Mouse (Mus musculus): Measurements from ENCODE around the gene Chrnd. TPM values are rescaled to one million over a fixed set of nuclear protein-coding genes. Genes with fewer than 3 reads are reported as not detected.

Chrnd gene
- polyA plus RNA-seq, 1 experiment from 2014 or later: 0.26 TPM

DNA sequence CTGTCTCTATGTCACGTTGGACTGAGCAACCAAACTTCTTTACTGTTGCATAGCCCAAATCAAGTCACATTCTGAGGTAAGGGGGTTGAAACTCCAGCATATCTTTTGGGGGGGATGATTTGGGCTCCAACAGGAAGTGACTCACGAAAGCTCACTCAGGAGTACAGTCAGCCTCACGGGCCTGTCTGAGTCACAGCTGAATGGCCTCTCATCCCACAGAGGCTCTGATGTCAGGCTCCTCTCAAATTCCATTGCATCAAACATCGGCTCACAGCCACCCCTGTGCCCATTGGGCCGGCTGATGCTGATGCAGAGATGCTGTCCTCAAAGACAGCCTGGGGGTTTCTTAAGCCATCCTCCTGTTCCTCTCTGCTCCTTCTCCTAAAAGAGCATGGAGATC lies 9.5 kb upstream of the Chrnd start:
- ATAC-seq (ENCODE audit: low read depth): no peak
- peaks cover 3% of the 10 kb centered on the region; the same call in 1 of the 2 replicates for H3K4me1 ChIP-seq (replicated peaks; ENCODE audit: control insufficient read depth, insufficient read depth, low read length)
- no peaks in the 10 kb centered on the region for H3K9me3 ChIP-seq (ENCODE audit: control insufficient read depth, low read length)
- peaks cover 22% of the 10 kb centered on the region for H3K27me3 ChIP-seq (ENCODE audit: control insufficient read depth, insufficient read depth, low read depth, low read length)
- H3K27ac ChIP-seq (ENCODE audit: low read length): no peak overlapping the region
- no peaks in the 10 kb centered on the region for H3K36me3 ChIP-seq (ENCODE audit: control insufficient read depth, insufficient read depth, low read length)
- no peak overlapping the region for H3K4me2 ChIP-seq (ENCODE audit: low read depth, low read length)
- no peak overlapping the region for H3K4me3 ChIP-seq (ENCODE audit: low read length)
- 38% methylated on average over 5 of the region's 5 CpGs for WGBS
- no peak overlapping the region for H3K9ac ChIP-seq (ENCODE audit: low read length)

DNA sequence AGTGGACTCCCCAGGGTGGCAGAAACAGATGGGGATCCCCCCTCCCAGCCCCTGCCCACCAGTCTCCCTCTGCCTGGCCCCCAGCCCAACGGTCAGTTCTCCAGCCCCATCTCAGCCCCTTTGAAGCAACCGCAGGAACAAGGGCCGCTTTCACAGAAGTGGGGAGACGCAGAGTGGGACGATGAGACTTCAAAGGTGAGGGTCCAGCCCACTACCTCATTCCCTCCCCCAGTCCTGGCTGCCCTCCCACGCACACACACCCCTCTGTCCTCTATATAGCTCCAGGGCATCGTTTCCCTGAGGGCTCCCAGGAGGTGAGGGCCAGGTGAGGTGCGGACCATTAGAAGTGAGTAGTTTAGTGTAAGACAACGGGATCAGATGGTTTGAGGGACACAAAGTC lies 7.4 kb upstream of the Chrnd start, which contains the start of gene Prss56:
Gene Prss56 (plus strand): TSS at position 301 of the 400 bp plus-strand sequence.
- Histone ChIP-seq H3K9me3 (ENCODE audit: control insufficient read depth, low read length) (no peaks in the 10 kb centered on the region), H3K4me2 (ENCODE audit: low read depth, low read length) (no peak within 1 kb of the TSS), H3K4me3 (ENCODE audit: low read length) (no peak within 1 kb of the TSS), H3K4me1 (replicated peaks; ENCODE audit: control insufficient read depth, insufficient read depth, low read length) (peaks cover 3% of the 10 kb centered on the region; the same call in 1 of the 2 replicates), H3K36me3 (ENCODE audit: control insufficient read depth, insufficient read depth, low read length) (no peaks in the 10 kb centered on the region), H3K27ac (ENCODE audit: low read length) (no peak within 1 kb of the TSS), H3K9ac (ENCODE audit: low read length) (no peak within 1 kb of the TSS), H3K27me3 (ENCODE audit: control insufficient read depth, insufficient read depth, low read depth, low read length) (peaks cover 36% of the 10 kb centered on the region)
- ATAC-seq (ENCODE audit: low read depth): no peak
- 52% methylated on average over 9 of the region's 9 CpGs for WGBS

DNA sequence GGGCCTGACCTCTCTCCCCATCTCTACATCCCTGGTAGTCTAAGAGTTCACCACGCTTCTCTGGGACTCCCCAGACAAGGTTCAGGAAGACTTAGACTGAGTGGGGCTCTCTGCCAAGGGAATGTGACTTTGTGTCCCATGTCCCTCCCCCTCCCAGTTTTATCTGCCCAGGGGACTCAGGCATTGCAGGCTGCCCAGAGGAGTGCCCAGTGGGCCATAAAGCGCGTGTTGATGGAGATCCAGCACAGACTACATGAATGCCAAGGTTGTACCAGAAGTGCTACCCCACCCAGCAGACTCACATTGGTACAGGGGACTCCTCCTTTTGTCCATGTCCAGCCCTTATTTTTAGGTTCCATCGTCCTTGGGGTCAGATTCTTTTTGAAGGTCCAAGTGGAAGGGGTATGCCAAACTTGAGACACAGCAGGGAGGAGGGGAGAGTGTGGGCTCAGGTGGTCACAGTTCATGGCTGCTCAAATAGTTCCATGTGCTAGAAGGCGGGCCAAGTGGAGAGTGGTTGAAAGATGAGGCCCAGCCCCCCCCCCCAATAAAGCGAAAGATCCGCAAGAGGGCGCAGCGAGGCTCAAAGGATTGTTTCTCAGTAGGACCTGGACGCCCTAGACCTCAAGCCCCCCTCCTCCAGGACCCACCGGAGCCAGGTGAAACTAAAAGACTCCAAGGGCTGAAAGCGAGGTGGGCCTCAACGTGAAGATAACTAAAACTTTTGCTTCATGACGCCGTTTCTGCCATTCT lies 6.2 kb upstream of the Chrnd start:
- Histone ChIP-seq H3K4me1 (replicated peaks; ENCODE audit: control insufficient read depth, insufficient read depth, low read length) (peaks cover 3% of the 10 kb centered on the region; the same call in 1 of the 2 replicates), H3K9me3 (ENCODE audit: control insufficient read depth, low read length) (no peaks in the 10 kb centered on the region), H3K4me2 (ENCODE audit: low read depth, low read length) (peak overlapping the region; percentile 30; the same call in 1 of the 2 replicates), H3K36me3 (ENCODE audit: control insufficient read depth, insufficient read depth, low read length) (no peaks in the 10 kb centered on the region), H3K4me3 (ENCODE audit: low read length) (no peak overlapping the region), H3K9ac (ENCODE audit: low read length) (no peak overlapping the region), H3K27ac (ENCODE audit: low read length) (no peak overlapping the region), H3K27me3 (ENCODE audit: control insufficient read depth, insufficient read depth, low read depth, low read length) (peaks cover 36% of the 10 kb centered on the region)
- ATAC-seq (ENCODE audit: low read depth): no peak
- whole genome bisulfite sequencing: 30% methylated on average over 15 of the region's 15 CpGs

DNA sequence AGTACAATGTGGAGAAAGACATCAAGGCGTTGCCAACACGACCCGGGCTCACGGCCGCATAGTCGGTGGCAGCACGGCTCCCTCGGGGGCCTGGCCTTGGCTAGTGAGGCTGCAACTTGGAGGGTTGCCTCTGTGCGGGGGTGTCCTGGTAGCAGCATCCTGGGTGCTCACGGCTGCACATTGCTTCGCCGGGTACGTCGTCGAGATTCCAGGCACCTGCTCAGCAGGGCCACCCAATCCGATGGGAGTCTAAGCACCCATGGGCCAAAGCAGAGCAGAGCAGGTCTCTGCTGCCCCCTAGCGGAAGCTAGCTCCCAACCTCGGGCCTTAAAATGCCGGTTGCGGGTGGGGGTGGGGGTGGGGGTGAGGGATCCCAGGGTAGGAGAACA lies 5.7 kb upstream of the Chrnd start:
- H3K4me3 ChIP-seq (ENCODE audit: low read length): no peak overlapping the region
- H3K9me3 ChIP-seq (ENCODE audit: control insufficient read depth, low read length): no peaks in the 10 kb centered on the region
- peaks cover 36% of the 10 kb centered on the region for H3K27me3 ChIP-seq (ENCODE audit: control insufficient read depth, insufficient read depth, low read depth, low read length)
- H3K4me1 ChIP-seq (replicated peaks; ENCODE audit: control insufficient read depth, insufficient read depth, low read length): peaks cover 3% of the 10 kb centered on the region; the same call in 1 of the 2 replicates
- ATAC-seq (ENCODE audit: low read depth): no peak
- no peaks in the 10 kb centered on the region for H3K36me3 ChIP-seq (ENCODE audit: control insufficient read depth, insufficient read depth, low read length)
- peak overlapping the region; percentile 30; the same call in 1 of the 2 replicates for H3K4me2 ChIP-seq (ENCODE audit: low read depth, low read length)
- H3K27ac ChIP-seq (ENCODE audit: low read length): no peak overlapping the region
- WGBS: 13% methylated on average over 20 of the region's 20 CpGs
- H3K9ac ChIP-seq (ENCODE audit: low read length): no peak overlapping the region

DNA sequence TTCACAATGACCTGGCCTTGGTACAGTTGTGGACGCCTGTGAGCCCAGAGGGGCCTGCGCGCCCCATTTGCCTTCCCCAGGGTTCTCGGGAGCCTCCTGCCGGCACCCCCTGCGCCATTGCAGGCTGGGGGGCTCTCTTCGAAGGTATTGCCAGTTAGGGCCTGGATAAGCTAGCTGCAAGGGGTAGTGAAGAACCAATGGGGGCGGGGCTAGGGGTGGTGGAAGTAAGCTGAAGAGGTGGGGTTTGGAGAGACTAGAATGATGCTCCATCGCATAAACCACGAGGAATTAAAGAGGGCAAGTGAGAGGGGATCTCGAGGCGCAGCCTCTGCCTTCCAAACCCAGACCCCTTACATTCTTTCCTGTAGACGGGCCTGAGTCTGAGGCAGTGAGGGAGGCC lies 4.9 kb upstream of the Chrnd start:
- H3K4me2 ChIP-seq (ENCODE audit: low read depth, low read length): no peak overlapping the region
- no peaks in the 10 kb centered on the region for H3K36me3 ChIP-seq (ENCODE audit: control insufficient read depth, insufficient read depth, low read length)
- 13% methylated on average over 13 of the region's 13 CpGs for WGBS
- no peaks in the 10 kb centered on the region for H3K9me3 ChIP-seq (ENCODE audit: control insufficient read depth, low read length)
- H3K4me3 ChIP-seq (ENCODE audit: low read length): no peak overlapping the region
- no peak overlapping the region for H3K9ac ChIP-seq (ENCODE audit: low read length)
- H3K27me3 ChIP-seq (ENCODE audit: control insufficient read depth, insufficient read depth, low read depth, low read length): peaks cover 36% of the 10 kb centered on the region
- peaks cover 3% of the 10 kb centered on the region; the same call in 1 of the 2 replicates for H3K4me1 ChIP-seq (replicated peaks; ENCODE audit: control insufficient read depth, insufficient read depth, low read length)
- ATAC-seq (ENCODE audit: low read depth): no peak
- no peak overlapping the region for H3K27ac ChIP-seq (ENCODE audit: low read length)

DNA sequence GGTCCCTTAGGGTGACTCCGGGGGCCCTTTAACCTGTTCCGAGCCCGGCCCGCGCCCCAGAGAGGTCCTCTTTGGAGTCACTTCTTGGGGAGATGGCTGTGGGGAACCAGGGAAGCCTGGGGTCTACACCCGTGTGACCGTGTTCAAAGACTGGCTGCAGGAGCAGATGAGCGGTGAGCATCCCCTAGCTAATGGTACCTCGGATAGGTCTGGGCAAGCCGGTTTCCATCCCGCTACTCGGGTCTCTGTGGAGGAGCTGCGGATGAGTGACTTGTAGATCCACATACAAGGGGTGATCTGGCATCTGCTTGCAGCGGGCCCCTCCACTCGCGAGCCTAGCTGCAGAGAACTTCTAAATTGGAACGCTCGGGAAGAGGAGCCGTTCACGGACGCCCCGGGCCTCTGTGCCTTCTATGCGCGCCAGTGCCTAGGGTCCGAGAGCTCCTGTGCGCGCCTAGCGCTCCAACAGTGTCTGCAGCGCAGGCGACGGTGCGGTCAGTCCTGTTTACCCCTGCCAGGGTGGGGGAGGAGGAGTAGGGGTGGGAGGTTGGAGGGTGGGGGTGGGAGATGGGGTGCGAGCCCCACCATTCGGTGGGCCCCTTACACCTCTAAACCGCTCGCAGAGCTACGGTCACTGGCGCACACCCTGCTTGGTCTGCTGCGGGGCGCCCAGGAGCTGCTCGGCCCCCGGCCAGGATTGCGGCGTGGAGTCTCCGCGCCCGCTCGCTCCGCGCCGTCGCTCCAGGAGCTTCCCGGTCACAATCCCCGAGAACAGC lies 4.0 kb upstream of the Chrnd start:
- 2% methylated on average over 54 of the region's 54 CpGs for WGBS
- Histone ChIP-seq H3K27me3 (ENCODE audit: control insufficient read depth, insufficient read depth, low read depth, low read length) (peaks cover 36% of the 10 kb centered on the region), H3K4me1 (replicated peaks; ENCODE audit: control insufficient read depth, insufficient read depth, low read length) (peaks cover 3% of the 10 kb centered on the region; the same call in 1 of the 2 replicates), H3K36me3 (ENCODE audit: control insufficient read depth, insufficient read depth, low read length) (no peaks in the 10 kb centered on the region), H3K9ac (ENCODE audit: low read length) (peak overlapping the region; percentile 64), H3K27ac (ENCODE audit: low read length) (no peak overlapping the region), H3K9me3 (ENCODE audit: control insufficient read depth, low read length) (no peaks in the 10 kb centered on the region), H3K4me2 (ENCODE audit: low read depth, low read length) (peak overlapping the region; percentile 97), H3K4me3 (ENCODE audit: low read length) (peak overlapping the region; percentile 58)
- ATAC-seq (ENCODE audit: low read depth): peak; percentile 47

DNA sequence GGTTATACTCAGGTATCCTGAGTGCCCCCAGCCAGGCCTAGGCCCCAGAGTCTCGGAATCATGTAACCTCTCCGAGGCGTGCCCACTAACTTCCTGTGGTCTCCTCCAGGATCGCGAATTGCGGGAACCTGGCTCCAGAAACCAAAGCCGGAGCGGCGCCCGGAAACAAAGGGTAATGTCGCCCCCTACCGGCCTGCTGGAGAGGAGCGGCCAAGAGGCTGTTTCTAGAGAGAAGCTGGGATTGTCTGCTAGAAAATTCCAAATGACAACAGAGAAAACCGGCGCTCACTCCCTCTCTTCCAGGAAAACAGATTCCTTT lies 3.4 kb upstream of the Chrnd start:
- ATAC-seq (ENCODE audit: low read depth): peak; percentile 51; the same call in 1 of the 2 replicates
- peaks cover 3% of the 10 kb centered on the region; the same call in 1 of the 2 replicates for H3K4me1 ChIP-seq (replicated peaks; ENCODE audit: control insufficient read depth, insufficient read depth, low read length)
- peak overlapping the region; percentile 58 for H3K4me3 ChIP-seq (ENCODE audit: low read length)
- H3K36me3 ChIP-seq (ENCODE audit: control insufficient read depth, insufficient read depth, low read length): no peaks in the 10 kb centered on the region
- H3K9me3 ChIP-seq (ENCODE audit: control insufficient read depth, low read length): no peaks in the 10 kb centered on the region
- no peak overlapping the region for H3K27ac ChIP-seq (ENCODE audit: low read length)
- H3K27me3 ChIP-seq (ENCODE audit: control insufficient read depth, insufficient read depth, low read depth, low read length): peaks cover 36% of the 10 kb centered on the region
- WGBS: under 1% methylated on average over 15 of the region's 15 CpGs
- H3K4me2 ChIP-seq (ENCODE audit: low read depth, low read length): peak overlapping the region; percentile 97
- peak overlapping the region; percentile 64 for H3K9ac ChIP-seq (ENCODE audit: low read length)

DNA sequence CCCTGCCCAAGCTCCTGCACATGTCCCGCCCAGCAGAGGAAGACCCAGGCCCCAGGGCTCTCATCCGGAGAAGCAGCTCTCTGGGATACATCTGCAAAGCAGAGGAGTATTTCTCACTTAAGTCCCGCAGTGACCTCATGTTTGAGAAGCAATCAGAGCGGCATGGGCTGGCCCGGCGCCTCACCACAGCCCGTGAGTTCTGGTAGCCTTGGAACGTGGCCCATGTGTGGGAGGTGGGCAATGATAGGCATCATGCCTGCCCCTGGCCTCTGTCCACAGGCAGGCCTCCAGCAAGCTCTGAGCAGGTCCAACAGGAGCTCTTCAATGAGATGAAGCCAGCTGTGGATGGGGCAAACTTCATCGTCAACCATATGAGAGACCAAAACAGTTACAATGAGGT lies 6.9 kb downstream of the Chrnd start:
- WGBS: 72% methylated on average over 9 of the region's 9 CpGs
- H3K27ac ChIP-seq (ENCODE audit: low read length): no peak overlapping the region
- no peak overlapping the region for H3K4me2 ChIP-seq (ENCODE audit: low read depth, low read length)
- no peaks in the 10 kb centered on the region for H3K9me3 ChIP-seq (ENCODE audit: control insufficient read depth, low read length)
- ATAC-seq (ENCODE audit: low read depth): no peak
- H3K36me3 ChIP-seq (ENCODE audit: control insufficient read depth, insufficient read depth, low read length): no peaks in the 10 kb centered on the region
- no peak overlapping the region for H3K9ac ChIP-seq (ENCODE audit: low read length)
- no peaks in the 10 kb centered on the region for H3K4me1 ChIP-seq (replicated peaks; ENCODE audit: control insufficient read depth, insufficient read depth, low read length)
- no peak overlapping the region for H3K4me3 ChIP-seq (ENCODE audit: low read length)
- H3K27me3 ChIP-seq (ENCODE audit: control insufficient read depth, insufficient read depth, low read depth, low read length): no peaks in the 10 kb centered on the region
